Mouse (Mus musculus): ENCODE measurements around the gene Olfr982. TPM values are rescaled to one million over a fixed set of nuclear protein-coding genes. Genes with fewer than 3 reads are reported as not detected.
A peak's percentile ranks its signal among the peaks of the same experiment; 100 is the strongest.

The Olfr982 gene
- not detected for total RNA-seq (2022)

- no peak for DNase-seq
Observed at GRCm38 (mm10) chr9:40073529-40073928, at the start of gene Olfr982. Gene Olfr982, plus strand, starts transcription at chr9:40073829.

- DNase-seq, result no peak
Observed at GRCm38 (mm10) chr9:40050138-40050537, 23.5 kb upstream of the Olfr982 start.

- DNase-seq, result no peak
Observed at GRCm38 (mm10) chr9:40093495-40093894, 19.9 kb downstream of the Olfr982 start, which contains the start of gene Olfr983. Gene Olfr983, minus strand, starts transcription at chr9:40093595.

- no peak for DNase-seq
Observed at GRCm38 (mm10) chr9:40094769-40095168, 21.1 kb downstream of the Olfr982 start.

- no peak for DNase-seq
Observed at GRCm38 (mm10) chr9:40114106-40114505, 40.5 kb downstream of the Olfr982 start, which contains the start of gene Olfr984. Gene Olfr984, minus strand, starts transcription at chr9:40114206.

- DNase-seq, result peak; percentile 64
Observed at GRCm38 (mm10) chr9:40116645-40117286, 43.1 kb downstream of the Olfr982 start.

GRCm38 (mm10) chr9:40117287-40117659, 43.6 kb downstream of the Olfr982 start:
- no peak for DNase-seq

Other genes with a start within 250 kb of the Olfr982 start
- gene Olfr971, start 237.0 kb upstream of the Olfr982 start, total RNA-seq (2022), result not detected
- not detected for gene Olfr972, start 207.4 kb upstream of the Olfr982 start, total RNA-seq (2022)
- gene Olfr229, start 166.5 kb upstream of the Olfr982 start, total RNA-seq (2022), result not detected
- not detected for gene Olfr974, start 136.3 kb upstream of the Olfr982 start, total RNA-seq (2022)
- gene Olfr975, start 121.8 kb upstream of the Olfr982 start, total RNA-seq (2022), result not detected
- not detected for gene Olfr976, start 112.7 kb upstream of the Olfr982 start, total RNA-seq (2022)
- not detected for gene Olfr978, start 81.7 kb upstream of the Olfr982 start, total RNA-seq (2022)
- not detected for gene Olfr979, start 70.4 kb upstream of the Olfr982 start, total RNA-seq (2022)
- not detected for gene Olfr980, start 64.2 kb upstream of the Olfr982 start, total RNA-seq (2022)
- not detected for gene Olfr981, start 52.4 kb upstream of the Olfr982 start, total RNA-seq (2022)
- not detected for gene Olfr983, start 19.8 kb downstream of the Olfr982 start, total RNA-seq (2022)
- gene Olfr984, start 40.4 kb downstream of the Olfr982 start, total RNA-seq (2022), result not detected
- gene Olfr985, start 56.4 kb downstream of the Olfr982 start, total RNA-seq (2022), result under 1 TPM in 1 of 4 experiments, not detected in 3; 0.23 TPM
- not detected for gene Tmem225, start 74.3 kb downstream of the Olfr982 start, total RNA-seq (2022)
- under 1 TPM in 1 of 4 experiments, not detected in 3; 0.08 TPM for gene Olfr986, start 107.1 kb downstream of the Olfr982 start, total RNA-seq (2022)
- gene Zfp202, start 118.5 kb downstream of the Olfr982 start, total RNA-seq (2022), result 1 to 10 TPM; 5.8 to 8.0 (median 6.7) TPM
- gene Scn3b, start 195.4 kb downstream of the Olfr982 start, total RNA-seq (2022), result 10 to 100 TPM in 2 of 4 experiments, 1 to 10 TPM in 2; 8.7 to 14.7 (median 11.9) TPM

Data from adrenal gland, adult 8-10 months (tissue).